Mouse (Mus musculus) C2C12 (cell line): ENCODE measurements around the gene Dram1.

ENCODE experiments used
- CEBPB ChIP-seq: IDR thresholded peaks from one replicate; pipeline ENCODE4 v1.6.1; 2011; ENCODE audit warnings: low read depth, mild to moderate bottlenecking, control low read depth, moderate library complexity
- CTCF ChIP-seq: IDR thresholded peaks from one replicate; pipeline ENCODE4 v1.5.1; 2011; ENCODE audit not compliant: control insufficient read depth, insufficient read depth, insufficient read length
- FOSL1 ChIP-seq: IDR thresholded peaks from one replicate; pipeline ENCODE4 v1.8.0; 2011; ENCODE audit warnings: mild to moderate bottlenecking, low read length; ENCODE audit not compliant: poor library complexity, insufficient read depth, severe bottlenecking
- MAX ChIP-seq: IDR thresholded peaks from one replicate; pipeline ENCODE4 v1.6.1; 2011; ENCODE audit warnings: mild to moderate bottlenecking, control low read depth
- MYOD1 ChIP-seq: IDR thresholded peaks from one replicate; pipeline ENCODE4 v1.6.1; 2011; ENCODE audit warnings: low read depth; ENCODE audit not compliant: control insufficient read depth, insufficient read length
- MYOG ChIP-seq: IDR thresholded peaks from one replicate; pipeline ENCODE4 v1.6.1; 2011; ENCODE audit not compliant: control insufficient read depth, insufficient read length; ENCODE audit errors: extremely low read depth
- USF1 ChIP-seq: IDR thresholded peaks from one replicate; pipeline ENCODE4 v1.6.1; 2011; ENCODE audit warnings: low read depth, mild to moderate bottlenecking, control low read depth, moderate library complexity

DNA sequence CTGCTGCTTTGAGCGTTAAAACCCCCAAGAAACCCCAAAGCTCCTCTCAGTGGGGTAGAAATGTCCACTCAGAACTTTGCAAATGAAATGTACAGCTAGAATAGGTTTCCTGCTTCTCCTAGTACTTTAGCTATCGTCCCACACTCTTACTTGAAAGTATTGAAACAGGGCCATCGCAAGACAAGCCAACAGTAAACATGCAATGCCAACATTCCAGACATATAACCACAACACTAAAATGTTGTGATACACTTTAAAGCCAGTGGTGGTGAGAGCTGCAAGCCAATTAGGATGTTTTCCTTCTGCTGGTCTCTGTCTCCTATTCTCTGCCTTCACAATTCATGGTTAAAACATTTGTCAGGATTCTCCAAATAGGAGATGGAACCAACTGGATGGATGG, 97.2 kb downstream of the Dram1 start:
- TF ChIP-seq CTCF = no peak
- no peak for TF ChIP-seq USF1
- TF ChIP-seq MYOD1 = no peak
- TF ChIP-seq MAX = no peak
- TF ChIP-seq CEBPB = no peak
- no peak for TF ChIP-seq MYOG
- TF ChIP-seq FOSL1 = no peak
